Mouse (Mus musculus) liver, embryonic 14.5 days (tissue): Measurements from ENCODE around the gene Hscb. TPM values are rescaled to one million over a fixed set of nuclear protein-coding genes. Genes with fewer than 3 reads are reported as not detected.

Experiments used
- ATAC-seq: fragments of 200-750 bp; cut with Nextera tagmentation; 2 replicates; pipeline ENCODE4 v1.8.0; 2017; ENCODE audit warnings: moderate number of reproducible peaks, mild to moderate bottlenecking, moderate library complexity; ENCODE audit not compliant: insufficient read depth
- DNase-seq, 3 experiments: peaks; one replicate each; pipeline ENCODE4 v3.0.0-alpha.2; 2012 to 2013; ENCODE audit warnings: low read depth in 3 of 3, low spot score in 3 of 3
- H3K27ac ChIP-seq: fragments of 300-500 bp; sonication (generic); 2 replicates; pipeline ENCODE4 v1.5.1; 2014; ENCODE audit warnings: moderate library complexity, mild to moderate bottlenecking, control low read depth, inconsistent platforms
- H3K27me3 ChIP-seq: fragments of 300-500 bp; sonication (generic); 2 replicates; pipeline ENCODE4 v1.6.1; 2014; ENCODE audit warnings: mild to moderate bottlenecking, low read length, moderate library complexity; ENCODE audit not compliant: control insufficient read depth, insufficient read depth
- H3K36me3 ChIP-seq: fragments of 300-500 bp; sonication (generic); replicated peaks from 2 replicates; pipeline ENCODE4 v1.6.1; 2014; ENCODE audit warnings: low read depth; ENCODE audit not compliant: control insufficient read depth, insufficient read depth
- H3K4me1 ChIP-seq, 2 experiments: fragments of 200-500 bp in 1 of 2; fragments of 300-500 bp in 1 of 2; sonication (generic) in 1 of 2; replicated peaks; 2 replicates each; pipeline ENCODE4 v1.6.1; 2012 to 2014; ENCODE audit warnings: antibody characterized with exemption in 1 of 2, inconsistent platforms in 1 of 2, low read length in 1 of 2; ENCODE audit not compliant: control insufficient read depth in 2 of 2, insufficient read depth in 2 of 2
- H3K4me2 ChIP-seq: fragments of 300-500 bp; sonication (generic); 2 replicates; pipeline ENCODE4 v1.6.1; 2014; ENCODE audit warnings: low read depth, mild to moderate bottlenecking, control low read depth, moderate library complexity
- H3K4me3 ChIP-seq, 2 experiments: fragments of 200-500 bp in 1 of 2; fragments of 300-500 bp in 1 of 2; sonication (generic) in 1 of 2; 2 replicates each; pipeline ENCODE4 v1.5.1; 2012 to 2014; ENCODE audit warnings: low read depth in 2 of 2, low read length in 2 of 2, mild to moderate bottlenecking in 2 of 2, control low read depth in 1 of 2, inconsistent platforms in 1 of 2, moderate library complexity in 1 of 2; ENCODE audit not compliant: insufficient read depth in 1 of 2
- H3K9ac ChIP-seq: fragments of 300-500 bp; sonication (generic); replicated peaks from 2 replicates; pipeline ENCODE4 v1.6.1; 2014; ENCODE audit warnings: mild to moderate bottlenecking, control low read depth, moderate library complexity
- H3K9me3 ChIP-seq: fragments of 300-500 bp; sonication (generic); 2 replicates; pipeline ENCODE4 v1.6.1; 2016; ENCODE audit warnings: low read length, mixed read lengths; ENCODE audit not compliant: control insufficient read depth
- CTCF ChIP-seq: IDR thresholded peaks from 2 replicates; pipeline ENCODE4 v1.5.1; 2016; ENCODE audit warnings: antibody characterized with exemption, low read depth, control low read depth
- EP300 ChIP-seq: IDR thresholded peaks from 2 replicates; pipeline ENCODE4 v1.6.1; 2016; ENCODE audit warnings: antibody characterized with exemption, low read depth
- WGBS: fragments of 180-500 bp; shearing (Covaris S2); extraction: QIAGEN DNeasy Blood & Tissue Kit; methylation state at CpG from one replicate; pipeline ENCODE4 v1.1.7; 2014; ENCODE audit not compliant: insufficient replicate concordance; 5-methylcytosine and 5-hydroxymethylcytosine counted together
- polyA plus RNA-seq, 2 experiments: library from polyadenylated mRNA; depleted of rRNA in 1 of 2; stranded (reverse) in 1 of 2; unstranded in 1 of 2; fragments of >200 nt; fragmentation: Nextera tagmentation in 1 of 2; extraction: Ambion mirVana in 1 of 2; gene quantifications; 2 replicates each; pipeline versions ENCODE4 v1.2.1 to v1.2.3; 2012 to 2014

The Hscb gene
- polyA plus RNA-seq, 2 experiments, result 28.8 to 55.7 TPM

GRCm38 (mm10) chr5:110780761-110781528 is 58.6 kb downstream of the Hscb start:
- Histone ChIP-seq H3K4me2 (peak overlapping the region; percentile 98), H3K36me3 (peaks cover 12% of the 10 kb centered on the region), H3K27ac (peak overlapping the region; percentile 87), H3K9ac (peak overlapping the region; percentile 87), H3K4me1 (peaks cover 20 to 27% of the 10 kb centered on the region in 2 experiments), H3K4me3 (peak overlapping the region; percentile 82 to 87), H3K9me3 (no peaks in the 10 kb centered on the region), H3K27me3 (no peaks in the 10 kb centered on the region)
- ATAC-seq (peak; percentile 27), DNase-seq (no peak)
- 58% methylated on average over 10 of the region's 10 CpGs for WGBS
- no peak for TF ChIP-seq CTCF
- TF ChIP-seq EP300, result no peak

GRCm38 (mm10) chr5:110779998-110780760 is 59.4 kb downstream of the Hscb start, which contains the start of gene Pus1:
Gene Pus1 (minus strand): TSS chr5:110780659.
- Histone ChIP-seq H3K4me2 (peak within 1 kb of the TSS; percentile 98), H3K9ac (peak within 1 kb of the TSS; percentile 87), H3K27me3 (no peaks in the 10 kb centered on the region), H3K4me3 (peak within 1 kb of the TSS; percentile 82 to 87), H3K36me3 (peaks cover 14% of the 10 kb centered on the region), H3K4me1 (peaks cover 20 to 27% of the 10 kb centered on the region in 2 experiments), H3K9me3 (no peaks in the 10 kb centered on the region), H3K27ac (peak within 1 kb of the TSS; percentile 87)
- ATAC-seq, result peak; percentile 76
- WGBS, result under 1% methylated on average over 57 of the region's 57 CpGs
- peak; percentile 74 to 76 (median 76) for DNase-seq
- no peak for TF ChIP-seq CTCF

- H3K4me3 ChIP-seq, result peak overlapping the region; percentile 82 to 87
- peak overlapping the region; percentile 98 for H3K4me2 ChIP-seq
- H3K9ac ChIP-seq, result peak overlapping the region; percentile 87
- DNase-seq (no peak), ATAC-seq (no peak)
- no peak overlapping the region for H3K27ac ChIP-seq
- peaks cover 20 to 27% of the 10 kb centered on the region in 2 experiments for H3K4me1 ChIP-seq
- no peaks in the 10 kb centered on the region for H3K27me3 ChIP-seq
- WGBS, result 13% methylated on average over 15 of the region's 15 CpGs
- no peak for TF ChIP-seq EP300
- TF ChIP-seq CTCF, result no peak
- H3K9me3 ChIP-seq, result no peaks in the 10 kb centered on the region
- H3K36me3 ChIP-seq, result peaks cover 17% of the 10 kb centered on the region
These were observed 60.1 kb downstream of the Hscb start for GRCm38 (mm10) chr5:110779276-110779997.

Other genes with a start within 250 kb of the Hscb start
- gene Noc4l, start 186.4 kb downstream of the Hscb start, polyA plus RNA-seq (2012; rRNA removed), result 56.0 and 61.8 TPM in 2 replicates
- gene Noc4l, start 186.4 kb downstream of the Hscb start, polyA plus RNA-seq (2014; fragmentation: Nextera tagmentation; extraction: Ambion mirVana), result 36.9 and 40.3 TPM in 2 replicates
- 6.8 and 9.1 TPM in 2 replicates for gene Ddx51, start 186.3 kb downstream of the Hscb start, polyA plus RNA-seq (2012; rRNA removed)
- 9.2 and 13.4 TPM in 2 replicates for gene Ddx51, start 186.3 kb downstream of the Hscb start, polyA plus RNA-seq (2014; fragmentation: Nextera tagmentation; extraction: Ambion mirVana)
- gene Ep400, start 69.1 kb downstream of the Hscb start, polyA plus RNA-seq (2012; rRNA removed), result 14.7 and 18.2 TPM in 2 replicates
- gene Ep400, start 69.1 kb downstream of the Hscb start, polyA plus RNA-seq (2014; fragmentation: Nextera tagmentation; extraction: Ambion mirVana), result 15.2 and 15.3 TPM in 2 replicates
- 20.0 and 23.9 TPM in 2 replicates for gene Pus1, start 59.1 kb downstream of the Hscb start, polyA plus RNA-seq (2012; rRNA removed)
- 17.2 and 18.8 TPM in 2 replicates for gene Pus1, start 59.1 kb downstream of the Hscb start, polyA plus RNA-seq (2014; fragmentation: Nextera tagmentation; extraction: Ambion mirVana)
- 16.7 and 18.3 TPM in 2 replicates for gene Ulk1, start 29.7 kb downstream of the Hscb start, polyA plus RNA-seq (2012; rRNA removed)
- gene Ulk1, start 29.7 kb downstream of the Hscb start, polyA plus RNA-seq (2014; fragmentation: Nextera tagmentation; extraction: Ambion mirVana), result 13.3 and 14.7 TPM in 2 replicates
- gene Chek2, start 202 bp upstream of the Hscb start, polyA plus RNA-seq (2012; rRNA removed), result 19.9 and 26.2 TPM in 2 replicates
- 26.7 and 31.2 TPM in 2 replicates for gene Chek2, start 202 bp upstream of the Hscb start, polyA plus RNA-seq (2014; fragmentation: Nextera tagmentation; extraction: Ambion mirVana)
- 0.36 and 0.48 TPM in 2 replicates for gene Ttc28, start 40.0 kb upstream of the Hscb start, polyA plus RNA-seq (2012; rRNA removed)
- 0.81 and 1.00 TPM in 2 replicates for gene Ttc28, start 40.0 kb upstream of the Hscb start, polyA plus RNA-seq (2014; fragmentation: Nextera tagmentation; extraction: Ambion mirVana)